Mouse (Mus musculus) MEL (cell line): ENCODE measurements around the gene Grm6. TPM values are rescaled to one million over a fixed set of nuclear protein-coding genes. Genes with fewer than 3 reads are reported as not detected.

Experiments
- DNase-seq: peaks from one replicate; pipeline ENCODE4 v3.0.0; 2011; ENCODE audit warnings: low read depth, low spot score
- H3K27ac ChIP-seq: 2 replicates; pipeline ENCODE4 v1.5.1; 2012; ENCODE audit warnings: low read depth, mild to moderate bottlenecking, control low read depth, low read length, moderate library complexity; ENCODE audit not compliant: control insufficient read depth
- H3K27me3 ChIP-seq, 2 experiments: fragments of 150-350 bp in 1 of 2; sonication (generic) in 1 of 2; 2 replicates each; pipeline ENCODE4 v1.6.1; 2012; ENCODE audit warnings: low read length in 2 of 2, mild to moderate bottlenecking in 2 of 2, improper control_type of control experiment in 1 of 2, moderate library complexity in 1 of 2; ENCODE audit not compliant: insufficient read depth in 2 of 2, control insufficient read depth in 1 of 2
- H3K36me3 ChIP-seq, 2 experiments: 2 replicates each; pipeline ENCODE4 v1.6.1; 2012 to 2014; ENCODE audit warnings: low read length in 2 of 2, improper control_type of control experiment in 1 of 2, inconsistent platforms in 1 of 2, mild to moderate bottlenecking in 1 of 2; ENCODE audit not compliant: insufficient read depth in 2 of 2, control insufficient read depth in 1 of 2
- H3K4me1 ChIP-seq, 2 experiments: fragments of 150-350 bp in 1 of 2; sonication (generic) in 1 of 2; 2 replicates each; pipeline ENCODE4 v1.6.1; 2012; ENCODE audit warnings: low read length in 2 of 2, improper control_type of control experiment in 1 of 2, mild to moderate bottlenecking in 1 of 2; ENCODE audit not compliant: insufficient read depth in 2 of 2, control insufficient read depth in 1 of 2
- H3K4me3 ChIP-seq, 2 experiments: fragments of 150-350 bp in 1 of 2; sonication (generic) in 1 of 2; 2 replicates each; pipeline ENCODE4 v1.5.1; 2012; ENCODE audit warnings: low read depth in 2 of 2, low read length in 2 of 2, mild to moderate bottlenecking in 2 of 2, moderate library complexity in 2 of 2, control low read depth in 1 of 2, improper control_type of control experiment in 1 of 2; ENCODE audit not compliant: control insufficient read depth in 1 of 2, insufficient read depth in 1 of 2
- H3K79me2 ChIP-seq: 2 replicates; pipeline ENCODE4 v1.6.1; 2012; ENCODE audit warnings: mild to moderate bottlenecking, low read length, moderate library complexity; ENCODE audit not compliant: control insufficient read depth, poor library complexity, insufficient read depth
- H3K9ac ChIP-seq: 2 replicates; pipeline ENCODE4 v1.6.1; 2012; ENCODE audit warnings: low read depth, mild to moderate bottlenecking, control low read depth, low read length, moderate library complexity; ENCODE audit not compliant: control insufficient read depth, poor library complexity, severe bottlenecking
- H3K9me3 ChIP-seq: fragments of 150-350 bp; sonication (generic); replicated peaks from 2 replicates; pipeline ENCODE4 v1.6.1; 2012; ENCODE audit warnings: mild to moderate bottlenecking, low read length, improper control_type of control experiment, moderate library complexity; ENCODE audit not compliant: insufficient read depth
- BHLHE40 ChIP-seq: IDR thresholded peaks from 2 replicates; pipeline ENCODE4 v1.6.1; 2012; ENCODE audit warnings: low read depth, mild to moderate bottlenecking, inconsistent platforms, low read length, improper control_type of control experiment, borderline replicate concordance
- CHD2 ChIP-seq: IDR thresholded peaks from 2 replicates; pipeline ENCODE4 v1.6.1; 2011; ENCODE audit warnings: low read length, improper control_type of control experiment
- ELF1 ChIP-seq: IDR thresholded peaks from 2 replicates; pipeline ENCODE4 v1.6.1; 2014; ENCODE audit warnings: low read depth, mild to moderate bottlenecking, inconsistent platforms, low read length, improper control_type of control experiment, moderate library complexity
- ETS1 ChIP-seq: IDR thresholded peaks from 2 replicates; pipeline ENCODE4 v1.6.1; 2012; ENCODE audit warnings: low read depth, mild to moderate bottlenecking, inconsistent platforms, low read length, improper control_type of control experiment, moderate library complexity
- GABPA ChIP-seq: IDR thresholded peaks from 2 replicates; pipeline ENCODE4 v1.6.1; 2012; ENCODE audit warnings: low read depth, mild to moderate bottlenecking, inconsistent platforms, low read length, improper control_type of control experiment, moderate library complexity
- GATA1 ChIP-seq: IDR thresholded peaks from 2 replicates; pipeline ENCODE4 v1.6.1; 2011; ENCODE audit warnings: low read depth, low read length, improper control_type of control experiment
- HCFC1 ChIP-seq: IDR thresholded peaks from 2 replicates; pipeline ENCODE4 v1.6.1; 2012; ENCODE audit warnings: low read depth, mild to moderate bottlenecking, inconsistent platforms, low read length, improper control_type of control experiment, moderate library complexity
- JUND ChIP-seq: IDR thresholded peaks from 2 replicates; pipeline ENCODE4 v1.6.1; 2011; ENCODE audit warnings: low read depth, mild to moderate bottlenecking, improper control_type of control experiment, low read length
- MAFK ChIP-seq: IDR thresholded peaks from 2 replicates; pipeline ENCODE4 v1.6.1; 2011; ENCODE audit warnings: low read depth, mild to moderate bottlenecking, low read length, improper control_type of control experiment, borderline replicate concordance
- MAZ ChIP-seq: IDR thresholded peaks from 2 replicates; pipeline ENCODE4 v1.6.1; 2012; ENCODE audit warnings: low read depth, mild to moderate bottlenecking, inconsistent platforms, low read length, improper control_type of control experiment
- MXI1 ChIP-seq: IDR thresholded peaks from 2 replicates; pipeline ENCODE4 v1.6.1; 2011; ENCODE audit warnings: mild to moderate bottlenecking, low read depth, low read length, improper control_type of control experiment
- MYB ChIP-seq: IDR thresholded peaks from 2 replicates; pipeline ENCODE4 v1.6.1; 2011; ENCODE audit warnings: mild to moderate bottlenecking, low read depth, low read length, improper control_type of control experiment
- MYC ChIP-seq: IDR thresholded peaks from 2 replicates; pipeline ENCODE4 v1.6.1; 2011; ENCODE audit warnings: low read depth, mild to moderate bottlenecking, low read length, improper control_type of control experiment, moderate library complexity
- NRF1 ChIP-seq: IDR thresholded peaks from 2 replicates; pipeline ENCODE4 v1.6.1; 2014; ENCODE audit warnings: low read depth, mild to moderate bottlenecking, inconsistent platforms, low read length, improper control_type of control experiment, moderate library complexity; ENCODE audit not compliant: poor library complexity, insufficient read depth, severe bottlenecking
- POLR2A ChIP-seq, 2 experiments: IDR thresholded peaks; 2 replicates each; pipeline ENCODE4 v1.6.1; 2011 to 2012; ENCODE audit warnings: low read length in 2 of 2, mild to moderate bottlenecking in 2 of 2, control low read depth in 1 of 2, improper control_type of control experiment in 1 of 2, low read depth in 1 of 2, moderate library complexity in 1 of 2; ENCODE audit not compliant: control insufficient read depth in 1 of 2, insufficient read depth in 1 of 2, poor library complexity in 1 of 2
- POLR2AphosphoS2 ChIP-seq: IDR thresholded peaks from 2 replicates; pipeline ENCODE4 v1.6.1; 2011; ENCODE audit warnings: low read length, improper control_type of control experiment
- POLR2AphosphoS5 ChIP-seq: IDR thresholded peaks from 2 replicates; pipeline ENCODE4 v1.6.1; 2012; ENCODE audit warnings: low read depth, borderline replicate concordance, mild to moderate bottlenecking, inconsistent platforms, low read length, moderate library complexity, mixed read lengths
- SIN3A ChIP-seq: IDR thresholded peaks from 2 replicates; pipeline ENCODE4 v1.6.1; 2012; ENCODE audit warnings: low read length, improper control_type of control experiment, inconsistent platforms
- UBTF ChIP-seq: IDR thresholded peaks from 2 replicates; pipeline ENCODE4 v1.6.1; 2012; ENCODE audit warnings: low read depth, mild to moderate bottlenecking, inconsistent platforms, low read length, improper control_type of control experiment, moderate library complexity, borderline replicate concordance; ENCODE audit not compliant: insufficient read depth
- ZC3H11A ChIP-seq: IDR thresholded peaks from 2 replicates; pipeline ENCODE4 v1.6.1; 2012; ENCODE audit warnings: low read depth, mild to moderate bottlenecking, inconsistent platforms, low read length, improper control_type of control experiment
- ZKSCAN1 ChIP-seq: IDR thresholded peaks from 2 replicates; pipeline ENCODE4 v1.6.1; 2012; ENCODE audit warnings: low read depth, mild to moderate bottlenecking, inconsistent platforms, low read length, improper control_type of control experiment, moderate library complexity
- ZMIZ1 ChIP-seq: IDR thresholded peaks from 2 replicates; pipeline ENCODE4 v1.6.1; 2012; ENCODE audit warnings: low read depth, mild to moderate bottlenecking, inconsistent platforms, low read length, improper control_type of control experiment, moderate library complexity
- ZNF384 ChIP-seq: IDR thresholded peaks from 2 replicates; pipeline ENCODE4 v1.6.1; 2012; ENCODE audit warnings: low read depth, mild to moderate bottlenecking, inconsistent platforms, low read length, improper control_type of control experiment
- polyA plus RNA-seq, 2 experiments: library from polyadenylated mRNA; stranded (reverse) in 1 of 2; unstranded in 1 of 2; fragments of >175 nt in 1 of 2; fragments of >200 nt in 1 of 2; gene quantifications; 2 replicates each; pipeline versions ENCODE4 v1.2.1 to v1.2.4; 2012; ENCODE audit warnings: low replicate concordance in 2 of 2, low read depth in 1 of 2; ENCODE audit not compliant: insufficient read length in 2 of 2, insufficient read depth in 1 of 2, missing spikeins in 1 of 2
- total RNA-seq: library from RNA; depleted of rRNA; stranded (reverse); fragments of 300-350 nt; gene quantifications from 2 replicates; pipeline ENCODE4 v1.2.3, GENCODE M21; 2012; rRNA removed

The Grm6 gene
- total RNA-seq (not detected in 2 replicates), polyA plus RNA-seq (under 1 TPM in 1 of 2 experiments, not detected in 1; 0.14 TPM)

- TF ChIP-seq ZKSCAN1 = no peak
- TF ChIP-seq ELF1 = no peak
- TF ChIP-seq UBTF = no peak
- TF ChIP-seq MAFK = no peak
- no peak for TF ChIP-seq HCFC1
- peak; percentile 36 for DNase-seq
- no peaks in the 10 kb centered on the region for H3K79me2 ChIP-seq
- H3K9ac ChIP-seq = no peak within 1 kb of the TSS
- H3K27me3 ChIP-seq = no peaks in the 10 kb centered on the region
- peak within 1 kb of the TSS; percentile 19 to 48; a peak in 3 of 4 replicates for H3K4me3 ChIP-seq
- H3K9me3 ChIP-seq = no peaks in the 10 kb centered on the region
- H3K36me3 ChIP-seq = no peaks in the 10 kb centered on the region
- H3K27ac ChIP-seq = no peak within 1 kb of the TSS
- H3K4me1 ChIP-seq = peaks cover 0 to 3% of the 10 kb centered on the region in 2 experiments; a peak in 1 of 4 replicates
Measured at GRCm38 (mm10) chr11:50850177-50850735, at the start of gene Grm6. TSS of gene Grm6 (plus strand) at chr11:50850685.

- Histone ChIP-seq H3K4me3 (no peak overlapping the region), H3K27me3 (no peaks in the 10 kb centered on the region), H3K4me1 (no peaks in the 10 kb centered on the region)
Measured at GRCm38 (mm10) chr11:50814233-50814632, 36.3 kb upstream of the Grm6 start.

GRCm38 (mm10) chr11:50826214-50826613, 24.3 kb upstream of the Grm6 start:
- Histone ChIP-seq H3K4me3 (no peak overlapping the region), H3K9ac (no peak overlapping the region), H3K27ac (no peak overlapping the region), H3K4me1 (peaks cover 3 to 4% of the 10 kb centered on the region in 2 experiments; a peak in 1 of 4 replicates), H3K36me3 (peaks cover 0 to 2% of the 10 kb centered on the region in 2 experiments; a peak in 1 of 4 replicates), H3K79me2 (no peaks in the 10 kb centered on the region; the same call in 1 of the 2 replicates), H3K27me3 (no peaks in the 10 kb centered on the region), H3K9me3 (no peaks in the 10 kb centered on the region)
- DNase-seq = no peak
- TF ChIP-seq NRF1 = no peak
- no peak for TF ChIP-seq POLR2AphosphoS2
- TF ChIP-seq CHD2 = no peak
- no peak for TF ChIP-seq JUND
- TF ChIP-seq GABPA = no peak
- TF ChIP-seq MAZ = no peak
- no peak for TF ChIP-seq MYC
- TF ChIP-seq POLR2AphosphoS5 = no peak
- TF ChIP-seq POLR2A (IDR thresholded peaks at IDR 0.05; ENCODE audit: control insufficient read depth in 1 of 2, insufficient read depth in 1 of 2, low read depth in 1 of 2, low read length in 2 of 2, poor library complexity in 1 of 2) = no peak
- TF ChIP-seq ETS1 = no peak
- TF ChIP-seq ZKSCAN1 = no peak
- TF ChIP-seq ZC3H11A = no peak
- TF ChIP-seq GATA1 = no peak
- no peak for TF ChIP-seq ZNF384
- no peak for TF ChIP-seq BHLHE40
- TF ChIP-seq SIN3A = no peak
- TF ChIP-seq MYB = no peak
- no peak for TF ChIP-seq ZMIZ1

More at GRCm38 (mm10) chr11:50814233-50814632, 36.3 kb upstream of the Grm6 start:
- H3K9me3 ChIP-seq = no peaks in the 10 kb centered on the region; the same call in 1 of the 2 replicates
- no peaks in the 10 kb centered on the region; a peak in 1 of 4 replicates for H3K36me3 ChIP-seq
- no peak overlapping the region for H3K27ac ChIP-seq
- no peak for DNase-seq
- no peaks in the 10 kb centered on the region for H3K79me2 ChIP-seq
- no peak overlapping the region for H3K9ac ChIP-seq
- TF ChIP-seq MAZ (no peak), MAFK (peak; percentile 95), MXI1 (no peak)
